Mouse (Mus musculus): Measurements from ENCODE around the gene Ube2j1.

Ube2j1 gene

GRCm38 (mm10) chr4:33070326-33070725 is 39.1 kb downstream of the Ube2j1 start:
- DNase-seq (ENCODE audit: low spot score in 2 of 2): no peak

DNA sequence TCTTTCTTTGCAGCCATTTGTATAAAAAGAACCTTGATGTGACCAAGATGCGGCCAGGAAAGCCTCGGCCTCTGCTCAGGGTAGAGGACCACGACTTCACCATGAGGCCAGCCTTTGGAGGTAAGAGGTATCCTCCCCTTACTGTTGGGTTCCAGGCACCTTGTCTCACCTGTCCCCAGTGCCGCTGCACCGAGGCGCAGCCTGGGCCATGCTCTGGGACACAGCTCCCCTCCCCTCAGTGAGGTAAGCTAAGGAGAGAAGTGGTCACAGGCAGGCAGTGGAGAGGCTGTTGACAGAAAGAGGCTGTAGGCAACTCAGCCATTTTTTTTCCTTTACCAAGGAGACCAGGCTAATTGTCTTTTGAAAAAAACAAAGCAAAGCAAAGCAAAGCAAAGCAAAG is 40.1 kb downstream of the Ube2j1 start:
- DNase-seq (ENCODE audit: low spot score in 2 of 2): no peak

DNA sequence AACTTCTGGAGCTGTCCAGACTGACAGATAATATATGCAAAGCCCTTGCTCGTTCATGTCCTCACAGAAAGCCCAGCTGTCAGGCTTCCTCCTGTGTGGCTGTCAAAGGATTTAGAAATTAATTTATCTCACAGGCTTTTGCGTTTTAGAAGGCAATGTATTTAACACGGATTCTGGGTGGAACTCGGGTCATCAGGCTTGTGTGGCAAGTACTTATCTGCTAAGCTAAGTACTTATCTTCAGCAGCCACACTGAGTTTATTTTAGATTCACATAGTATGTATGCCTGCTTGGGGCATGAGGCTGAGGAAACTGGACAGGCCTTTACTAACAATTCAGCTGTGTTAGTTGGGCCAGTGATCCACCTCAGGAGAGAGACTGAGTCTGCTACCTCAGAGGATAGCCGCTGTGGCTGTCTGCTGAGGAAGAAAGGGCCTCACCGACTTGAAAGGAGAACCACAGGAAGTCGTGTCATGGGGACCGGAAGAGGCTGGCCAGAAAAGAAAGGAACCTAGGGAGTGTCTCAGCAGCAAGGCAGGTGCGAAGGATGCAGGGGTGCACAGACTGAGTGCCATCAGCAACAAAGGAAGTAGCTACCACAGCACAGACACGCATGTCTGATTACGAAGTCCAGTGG is 41.4 kb downstream of the Ube2j1 start:
- DNase-seq (ENCODE audit: low spot score in 2 of 2): no peak

GRCm38 (mm10) chr4:33074406-33074805 is 43.2 kb downstream of the Ube2j1 start:
- no peak for DNase-seq (ENCODE audit: low spot score in 2 of 2)

- DNase-seq (ENCODE audit: low spot score in 2 of 2): no peak
Observed at GRCm38 (mm10) chr4:33074851-33075250, 43.6 kb downstream of the Ube2j1 start.

DNA sequence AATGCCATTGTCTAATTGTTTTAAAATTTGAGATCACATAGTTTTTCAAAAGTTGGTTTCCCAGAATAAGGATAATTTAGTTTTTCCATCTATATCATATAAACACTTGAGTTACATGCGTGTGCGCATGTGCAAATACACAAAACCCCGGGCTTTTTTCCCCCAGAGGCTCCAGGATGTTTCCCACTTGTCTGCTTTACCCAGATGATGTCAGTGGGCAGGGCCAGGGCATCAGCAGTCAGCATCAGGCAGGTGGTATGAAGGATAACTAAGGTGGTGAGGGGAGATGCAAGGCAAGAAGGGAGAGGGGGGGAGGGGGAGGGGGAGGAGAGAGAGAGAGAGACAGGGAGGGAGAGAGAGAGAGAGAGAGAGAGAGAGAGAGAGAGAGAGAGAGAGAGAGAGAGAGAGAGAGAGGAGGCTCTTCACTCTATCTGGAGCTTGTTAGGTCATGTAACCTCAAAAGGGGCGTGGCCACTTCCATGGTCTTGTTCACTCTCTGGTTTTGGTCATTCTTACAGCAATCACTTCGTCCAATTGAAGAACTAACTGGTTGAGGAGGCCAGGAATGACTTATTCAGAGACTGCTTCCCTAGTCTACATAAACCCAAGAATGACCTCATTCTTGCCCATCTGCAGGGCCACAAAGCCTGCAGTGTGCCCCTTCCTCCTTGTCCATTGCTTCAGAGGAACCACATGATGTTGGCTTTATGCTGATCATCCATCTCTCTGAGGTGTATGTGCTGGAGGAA is 44.7 kb downstream of the Ube2j1 start:
- no peak for DNase-seq (ENCODE audit: low spot score in 2 of 2)

- no peak for DNase-seq (ENCODE audit: low spot score in 2 of 2)
Observed at GRCm38 (mm10) chr4:33077161-33077560, 45.9 kb downstream of the Ube2j1 start.

- DNase-seq (ENCODE audit: low spot score in 2 of 2): no peak
Observed at GRCm38 (mm10) chr4:33077724-33078123, 46.5 kb downstream of the Ube2j1 start.

DNA sequence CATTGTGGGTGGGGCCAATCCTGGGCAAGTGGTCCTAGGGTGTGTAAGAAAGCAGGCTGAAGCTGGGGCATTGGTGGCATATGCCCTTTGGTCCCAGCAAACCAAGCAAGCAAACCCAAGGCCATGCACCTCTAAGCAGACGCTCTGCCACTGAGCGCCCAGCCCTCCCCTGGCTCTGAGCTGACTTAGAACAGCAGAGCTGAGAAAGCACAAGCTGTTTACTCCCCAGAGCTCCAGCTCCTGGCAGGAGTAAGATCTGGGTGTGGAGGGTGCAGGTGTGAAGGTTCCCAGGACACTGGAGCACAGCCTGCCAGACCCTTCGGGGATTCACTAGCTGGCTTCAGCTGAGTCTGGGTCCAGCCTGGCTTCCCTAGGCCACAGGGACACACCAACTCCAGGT is 47.3 kb downstream of the Ube2j1 start:
- no peak for DNase-seq (ENCODE audit: low spot score in 2 of 2)

GRCm38 (mm10) chr4:33099118-33099694 is 68.0 kb downstream of the Ube2j1 start:
- DNase-seq (ENCODE audit: low spot score in 2 of 2): no peak

Measured in frontal cortex, postnatal 10 days (tissue).